Comparison of ENCODE assay signal across 9 mouse cellular contexts in genomic region chr5:102054511-102055093, GRCm38 (mm10). TPM values are rescaled to one million over a fixed set of nuclear protein-coding genes. Genes with fewer than 3 reads are reported as not detected.
DNase-seq lines count a peak whose midpoint lies in the region; ATAC-seq lines count a peak whose summit lies in the region.
"Had no signal": no experiment of that assay in that cellular context is flagged by ENCODE, and none has a peak within 500 bp of the region (broad histone marks: within the 10 kb centered on the region; RNA-seq: fewer than 3 reads in every experiment).

No protein-coding gene starts in this region.

- peaks cover 18% of the 10 kb centered on the region for H3K4me1 ChIP-seq in forebrain, embryonic 13.5 days
- H3K4me1 ChIP-seq in forebrain, embryonic 11.5 days (replicated peaks; ENCODE audit: control insufficient read depth, insufficient read depth, low read length): peaks cover 3% of the 10 kb centered on the region; the same call in 1 of the 2 replicates

- WGBS in forebrain, embryonic 13.5 days: 87% methylated on average over 11 of the region's 11 CpGs
- 88% methylated on average over 11 of the region's 11 CpGs for WGBS in forebrain, embryonic 11.5 days

- ATAC-seq in forebrain, embryonic 13.5 days: peak; percentile 53; the same call in 1 of the 2 replicates
- no peak for ATAC-seq in forebrain, embryonic 11.5 days (replicated peaks; ENCODE audit: low FRiP score)

- no peak overlapping the region for H3K27ac ChIP-seq in forebrain, embryonic 13.5 days
- H3K27ac ChIP-seq in forebrain, embryonic 11.5 days (ENCODE audit: low read depth, low read length): no peak overlapping the region
- H3K27ac ChIP-seq: midbrain, embryonic 12.5 days had no signal

- intact Hi-C loops in left cerebral cortex, postnatal 36 days (cut with DNase I): no loop called here

- H3K4me3 ChIP-seq in forebrain, embryonic 13.5 days: no peak overlapping the region
- H3K4me3 ChIP-seq in forebrain, embryonic 11.5 days (ENCODE audit: low read depth, low read length): no peak overlapping the region
- H3K4me3 ChIP-seq: midbrain, embryonic 12.5 days had no signal

- no peak overlapping the region for H3K4me2 ChIP-seq in forebrain, embryonic 13.5 days
- no peak overlapping the region for H3K4me2 ChIP-seq in forebrain, embryonic 11.5 days (ENCODE audit: low read depth, low read length, severe bottlenecking)
- H3K4me2 ChIP-seq: midbrain, embryonic 12.5 days had no signal

- no peaks in the 10 kb centered on the region for H3K9me3 ChIP-seq in forebrain, embryonic 13.5 days (replicated peaks)
- H3K9me3 ChIP-seq in forebrain, embryonic 11.5 days (ENCODE audit: control insufficient read depth, low read length): no peaks in the 10 kb centered on the region
- H3K9me3 ChIP-seq: midbrain, embryonic 12.5 days had no signal

- no peak for DNase-seq in forebrain, embryonic 11.5 days (ENCODE audit: low spot score)
- peak; percentile 21 for DNase-seq in ovary, adult 18-20 months (ENCODE audit: low spot score)
- no peak for DNase-seq in ovary, postnatal 10 days (ENCODE audit: low spot score)
- peak; percentile 80 for DNase-seq in kidney, postnatal 14 days
- DNase-seq in skeletal muscle tissue, adult 2 months (ENCODE audit: low read depth, low spot score): peak; percentile 33
- DNase-seq in spleen, adult 18-20 months: no peak
- no peak for DNase-seq in left cerebral cortex, postnatal 36 days (ENCODE audit: low spot score in 2 of 2)

- peaks cover 5% of the 10 kb centered on the region; the same call in 1 of the 2 replicates for H3K36me3 ChIP-seq in forebrain, embryonic 13.5 days (ENCODE audit: poor library complexity, severe bottlenecking)
- no peaks in the 10 kb centered on the region for H3K36me3 ChIP-seq in forebrain, embryonic 11.5 days (ENCODE audit: control insufficient read depth, insufficient read depth, low read length)

- H3K27me3 ChIP-seq in forebrain, embryonic 13.5 days: no peaks in the 10 kb centered on the region
- H3K27me3 ChIP-seq in forebrain, embryonic 11.5 days (ENCODE audit: control insufficient read depth, insufficient read depth, low read length): no peaks in the 10 kb centered on the region
- H3K27me3 ChIP-seq: midbrain, embryonic 12.5 days had no signal

- H3K9ac ChIP-seq in forebrain, embryonic 13.5 days: no peak overlapping the region
- H3K9ac ChIP-seq in forebrain, embryonic 11.5 days (ENCODE audit: low read length): no peak overlapping the region
- H3K9ac ChIP-seq: midbrain, embryonic 12.5 days had no signal

RNA-seq across cellular contexts. Expression of gene Wdfy3, which starts 15.1 kb away (rescaled TPM):
- polyA plus RNA-seq in forebrain, embryonic 13.5 days (2015; fragmentation: Nextera tagmentation; extraction: Ambion mirVana): 22.9 and 24.6 TPM in 2 replicates
- polyA plus RNA-seq in forebrain, embryonic 11.5 days (2014; fragmentation: Nextera tagmentation; extraction: Ambion mirVana): 29.2 and 29.6 TPM in 2 replicates
- total RNA-seq in left cerebral cortex, postnatal 36 days (2021): 100 to 1,000 TPM; 129 to 140 TPM

Comparison
In these comparisons a context has a peak if more than half of its experiments do, and no peak if none do; other contexts are left out.
1. DNase-seq: peak in ovary, adult 18-20 months (single experiment), kidney, postnatal 14 days (single experiment) and skeletal muscle tissue, adult 2 months (single experiment); none in forebrain, embryonic 11.5 days (single experiment), ovary, postnatal 10 days (single experiment), spleen, adult 18-20 months (0 of 2) and left cerebral cortex, postnatal 36 days (0 of 2).